Mouse (Mus musculus) liver, postnatal 0 days (tissue): ENCODE data around the gene Fam189b.

ENCODE experiments used
- CTCF ChIP-seq: sonication (generic); IDR thresholded peaks from 2 replicates; pipeline ENCODE4 v1.5.1; 2016; ENCODE audit warnings: antibody characterized with exemption, low read depth
- EP300 ChIP-seq: IDR thresholded peaks from 2 replicates; pipeline ENCODE4 v1.6.1; 2016; ENCODE audit warnings: antibody characterized with exemption, low read depth, mild to moderate bottlenecking

DNA sequence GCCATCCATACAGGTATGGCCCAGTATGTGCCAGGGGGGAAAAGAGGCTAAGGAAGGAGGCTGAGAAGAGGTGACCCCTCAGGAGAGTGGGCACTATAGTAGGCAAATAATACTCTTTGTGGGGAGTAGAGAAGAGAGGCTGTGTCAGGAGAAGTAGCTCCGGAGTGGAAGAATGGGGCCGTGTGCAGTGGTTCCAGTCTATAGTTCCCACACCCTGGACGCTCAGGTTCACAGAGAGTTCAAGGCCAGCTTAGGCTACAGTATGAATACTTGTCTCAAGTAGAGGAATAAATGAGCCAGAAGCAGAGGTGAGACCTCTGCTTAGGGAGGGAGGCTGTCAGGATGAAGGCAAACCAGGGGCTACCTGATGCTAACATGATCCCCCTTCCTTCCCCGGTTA is 46.3 kb downstream of the Fam189b start:
- TF ChIP-seq CTCF (no peak), EP300 (no peak)
